Mouse (Mus musculus) B cell, adult 2 months (primary cell): ENCODE measurements around the gene Hilpda.

ENCODE experiments used
- DNase-seq, 2 experiments: peaks; one replicate each; pipeline ENCODE4 v3.0.0; 2022

The Hilpda gene

DNA sequence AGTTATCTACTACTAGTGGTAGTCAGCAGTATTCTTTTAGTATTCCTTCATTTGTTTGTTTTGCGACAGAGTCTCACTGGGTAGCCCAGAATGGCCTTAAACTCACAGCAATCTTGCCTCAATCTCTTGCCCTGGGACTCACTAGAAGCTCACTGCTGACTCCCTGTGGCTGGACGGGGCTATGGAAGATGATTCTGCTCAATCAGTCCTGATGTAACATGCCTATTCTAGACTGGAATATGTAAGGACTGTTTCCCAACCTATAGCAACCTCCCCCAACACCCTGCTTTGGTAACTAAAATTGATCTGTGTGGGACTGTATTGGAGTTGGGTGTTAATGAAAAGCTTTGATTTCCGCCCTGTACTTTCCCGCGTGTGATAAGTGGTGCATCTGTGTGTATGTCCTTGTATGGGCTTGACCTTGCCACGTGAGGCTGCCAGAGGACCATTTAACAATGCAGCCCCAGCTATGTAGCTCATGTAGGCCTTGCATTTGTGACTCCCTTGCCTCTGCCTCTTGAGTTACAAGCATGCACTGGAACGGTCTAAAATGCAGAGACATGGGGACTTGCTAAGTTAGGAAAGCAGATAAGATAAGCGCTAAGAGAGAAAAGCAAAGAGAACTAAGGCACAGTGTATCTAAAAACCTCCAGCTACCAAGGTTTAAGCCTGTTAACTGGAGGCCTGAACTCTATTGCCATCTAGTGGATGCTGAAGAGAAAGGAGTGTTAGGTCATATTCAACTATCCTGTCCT is 6.4 kb downstream of the Hilpda start:
- DNase-seq, result peak; percentile 36 to 43

- DNase-seq, result no peak
Measured at GRCm38 (mm10) chr6:29279293-29279692, 7.0 kb downstream of the Hilpda start, which contains the start of gene Fam71f2. Gene Fam71f2 (plus strand): TSS chr6:29279593.

DNA sequence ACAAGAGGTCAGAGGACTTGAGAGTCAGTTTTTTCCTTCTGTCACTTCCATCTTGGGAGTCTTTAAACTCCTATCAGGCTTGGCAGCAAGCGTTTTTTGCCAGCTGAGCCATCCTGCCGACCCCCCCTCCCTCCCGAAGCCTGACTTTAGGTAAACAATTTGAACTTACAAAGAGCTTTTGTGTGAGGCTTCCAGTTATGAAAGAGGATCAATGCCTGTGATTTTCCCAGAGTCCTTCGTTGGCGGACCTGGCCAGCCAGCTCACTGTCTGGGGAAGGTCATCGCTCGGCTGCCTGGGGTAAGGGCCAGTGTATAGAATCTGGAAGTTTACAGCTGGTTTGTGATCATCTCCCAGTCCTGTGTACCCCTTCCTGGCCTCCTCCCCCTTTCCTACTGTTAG is 8.4 kb downstream of the Hilpda start:
- no peak for DNase-seq

DNA sequence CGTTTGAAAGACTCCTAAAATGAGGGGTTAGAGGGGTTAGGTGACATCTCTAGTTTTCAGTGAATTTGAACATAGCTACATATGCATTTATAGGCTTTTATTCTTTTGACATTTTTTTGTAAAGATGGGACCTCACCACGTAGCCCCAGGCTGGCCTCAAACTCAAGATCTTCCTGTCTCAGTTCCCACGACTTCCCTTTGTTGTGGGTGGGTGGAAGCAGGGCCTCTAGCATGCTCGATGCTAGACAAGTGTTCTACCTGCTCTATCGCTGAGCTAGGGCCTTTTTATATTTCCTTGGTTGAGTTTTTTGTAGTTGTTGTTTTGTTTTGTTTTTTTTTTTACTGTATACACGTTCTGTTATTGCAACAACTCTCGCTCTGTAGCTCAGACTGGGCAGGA is 14.6 kb downstream of the Hilpda start:
- no peak for DNase-seq

DNA sequence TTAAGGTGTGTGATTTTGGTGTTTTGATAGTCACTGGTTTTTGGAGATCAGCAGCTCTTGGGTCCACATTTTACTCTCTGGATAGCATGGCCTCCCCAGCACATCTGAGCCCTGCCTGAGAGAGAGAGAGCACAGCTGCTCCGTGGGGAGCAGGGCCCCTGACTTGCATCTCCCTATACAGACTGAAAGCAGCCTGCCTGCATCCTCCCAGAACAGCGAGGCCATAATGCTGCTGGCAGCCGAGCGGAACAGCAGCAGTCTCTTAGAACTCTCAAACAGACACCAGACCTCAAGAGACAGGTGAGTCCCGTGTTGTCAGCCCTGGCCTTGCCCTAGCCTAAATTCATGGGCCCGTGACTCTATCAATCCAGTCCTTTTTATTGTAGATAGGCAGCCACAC is 15.2 kb downstream of the Hilpda start:
- DNase-seq, result no peak

- DNase-seq, result no peak
Measured at GRCm38 (mm10) chr6:29287944-29288343, 15.7 kb downstream of the Hilpda start.

GRCm38 (mm10) chr6:29288651-29289050 is 16.4 kb downstream of the Hilpda start:
- DNase-seq, result no peak

- DNase-seq, result no peak
Measured at GRCm38 (mm10) chr6:29299112-29299511, 26.8 kb downstream of the Hilpda start.

GRCm38 (mm10) chr6:29303251-29303650 is 31.0 kb downstream of the Hilpda start:
- no peak for DNase-seq

- no peak for DNase-seq
Measured at GRCm38 (mm10) chr6:29303726-29304125, 31.4 kb downstream of the Hilpda start.

DNA sequence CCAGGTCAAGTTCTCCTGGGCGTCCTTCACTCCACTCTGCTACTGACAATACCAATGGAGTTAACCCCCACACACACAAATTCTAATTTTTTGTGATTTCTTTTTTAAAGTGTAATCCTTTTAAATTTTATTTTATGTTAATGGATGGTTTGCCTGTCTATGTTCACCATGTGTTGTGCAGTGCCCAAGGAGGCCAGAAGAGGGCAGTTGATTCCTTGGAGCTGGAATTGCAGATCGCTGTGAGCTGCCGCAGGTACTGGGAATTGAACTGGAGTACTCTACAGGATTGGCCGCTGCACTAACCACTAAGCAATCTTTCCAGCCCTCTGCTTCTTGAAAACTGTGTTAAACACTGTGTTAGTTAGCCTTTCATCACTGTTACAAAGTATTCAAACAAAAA is 33.2 kb downstream of the Hilpda start:
- no peak for DNase-seq

GRCm38 (mm10) chr6:29308846-29309605 is 36.7 kb downstream of the Hilpda start:
- no peak for DNase-seq

DNA sequence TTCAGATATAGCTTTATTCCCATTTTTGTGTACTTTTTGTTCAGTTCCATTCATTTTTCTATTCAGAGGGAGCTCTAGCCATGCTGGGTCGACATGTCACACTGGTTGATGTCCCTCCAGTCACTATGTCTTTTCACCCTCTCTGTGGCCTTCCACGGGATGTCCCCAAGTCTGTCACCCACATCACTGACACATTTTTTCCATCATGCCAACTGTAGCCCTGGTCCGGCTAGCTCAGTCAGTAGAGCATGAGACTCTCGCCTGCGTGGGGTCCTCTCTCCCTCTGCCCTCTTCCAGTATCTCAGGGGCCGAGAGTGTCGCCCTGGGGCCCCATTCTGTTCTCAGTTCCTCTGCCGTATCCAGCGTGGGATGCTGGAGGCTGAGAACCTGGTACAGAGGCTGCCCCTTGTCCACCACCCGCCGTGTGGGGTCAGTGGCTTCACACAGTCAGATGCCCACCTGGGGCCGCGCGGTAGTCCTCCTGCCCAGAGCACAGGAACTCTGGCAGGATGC is 41.5 kb downstream of the Hilpda start:
- DNase-seq, result no peak

DNA sequence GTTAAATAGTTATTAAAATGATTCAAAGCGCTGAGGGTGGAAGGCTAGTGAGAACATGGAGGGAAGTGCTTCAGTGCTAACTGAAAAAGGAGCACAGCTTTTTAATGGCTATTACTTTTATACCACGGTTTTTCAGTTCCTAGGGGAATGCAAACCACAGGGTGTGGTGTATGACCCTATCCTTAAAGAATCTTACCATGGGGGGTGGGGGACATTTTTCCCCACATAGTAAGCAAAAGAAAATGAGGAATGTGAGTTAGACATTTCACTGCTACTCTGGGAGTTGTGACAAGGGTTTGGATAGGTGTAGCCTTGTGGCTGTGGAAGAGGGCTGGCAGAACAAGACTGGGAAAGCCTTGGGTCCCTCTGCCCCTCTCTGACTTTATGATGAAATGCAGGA is 45.0 kb downstream of the Hilpda start:
- no peak for DNase-seq

GRCm38 (mm10) chr6:29317941-29318340 is 45.7 kb downstream of the Hilpda start:
- DNase-seq, result no peak

DNA sequence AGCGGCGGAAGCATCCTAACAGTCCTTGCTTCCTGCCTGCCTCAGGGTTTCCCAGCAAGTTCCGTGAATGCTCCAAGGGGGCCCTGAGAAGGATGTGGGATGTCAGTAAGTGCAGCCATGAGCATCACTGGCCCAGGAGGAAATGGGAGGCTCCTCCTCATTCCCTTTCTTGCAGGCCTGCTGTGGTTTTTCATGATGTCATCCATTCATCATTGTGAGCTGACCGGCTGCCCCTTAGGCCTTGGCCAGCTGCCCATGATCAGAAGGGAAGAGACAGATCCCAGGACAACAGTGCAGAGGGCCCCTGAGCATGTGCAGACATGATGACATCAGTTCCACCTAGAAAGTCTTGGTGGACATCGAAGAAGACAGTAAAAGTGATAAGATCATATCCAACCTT is 46.6 kb downstream of the Hilpda start, which contains the start of gene Fam71f1:
Fam71f1 (plus strand) TSS at position 262 of the 400 bp plus-strand sequence.
- DNase-seq, result no peak

- DNase-seq, result no peak
Measured at GRCm38 (mm10) chr6:29321586-29321985, 49.3 kb downstream of the Hilpda start.

DNA sequence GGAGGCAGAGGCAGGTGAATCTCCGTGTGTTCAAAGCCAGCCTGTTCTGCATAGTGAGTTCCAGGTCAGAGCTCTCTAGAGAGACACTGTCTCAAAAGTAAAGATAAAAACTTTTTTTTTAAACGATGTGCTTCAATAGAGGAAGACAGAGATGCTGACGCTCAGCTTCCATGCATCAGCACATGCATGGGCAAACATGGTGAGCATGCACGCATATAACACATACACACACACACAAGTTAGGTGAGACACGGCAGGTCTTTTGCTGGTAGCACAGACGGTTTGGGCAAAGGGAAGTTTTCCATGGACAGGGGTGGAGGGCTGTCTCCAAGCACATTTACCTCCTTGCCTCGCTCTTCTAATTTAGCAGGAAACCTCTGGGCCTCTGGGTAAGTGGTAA is 49.9 kb downstream of the Hilpda start:
- no peak for DNase-seq

- no peak for DNase-seq
Measured at GRCm38 (mm10) chr6:29322735-29323134, 50.4 kb downstream of the Hilpda start.
